Mouse (Mus musculus) ES-E14 (cell line): ENCODE results near the gene Ephb1. TPM values are rescaled to one million over a fixed set of nuclear protein-coding genes. Genes with fewer than 3 reads are reported as not detected.
A peak's percentile ranks its signal among the peaks of the same experiment; 100 is the strongest.

Source experiments
- DNase-seq: peaks from one replicate; pipeline ENCODE4 v3.0.0-alpha.2; 2013; ENCODE audit warnings: low read depth, low spot score
- H3K27ac ChIP-seq: 2 replicates; pipeline ENCODE4 v1.5.1; 2012; ENCODE audit warnings: low read depth, mild to moderate bottlenecking, low read length, moderate library complexity, mixed read lengths; ENCODE audit not compliant: poor library complexity, insufficient read depth, severe bottlenecking
- H3K36me3 ChIP-seq: 2 replicates; pipeline ENCODE4 v1.6.1; 2012; ENCODE audit warnings: mild to moderate bottlenecking, low read length, moderate library complexity, mixed read lengths; ENCODE audit not compliant: control insufficient read depth, poor library complexity, insufficient read depth, severe bottlenecking
- H3K4me1 ChIP-seq, 2 experiments: fragments of 150-350 bp in 1 of 2; sonication (generic) in 1 of 2; 2 replicates each; pipeline ENCODE4 v1.6.1; 2012; ENCODE audit warnings: low read length in 2 of 2, mild to moderate bottlenecking in 1 of 2, mixed read lengths in 1 of 2; ENCODE audit not compliant: control insufficient read depth in 2 of 2, insufficient read depth in 2 of 2, poor library complexity in 1 of 2
- H3K4me3 ChIP-seq, 2 experiments: fragments of 150-350 bp in 1 of 2; sonication (generic) in 1 of 2; 2 replicates each; pipeline ENCODE4 v1.5.1; 2012; ENCODE audit warnings: low read length in 2 of 2, low read depth in 1 of 2, mild to moderate bottlenecking in 1 of 2, mixed read lengths in 1 of 2; ENCODE audit not compliant: insufficient read depth in 1 of 2, poor library complexity in 1 of 2, severe bottlenecking in 1 of 2
- H3K9ac ChIP-seq: 2 replicates; pipeline ENCODE4 v1.6.1; 2012; ENCODE audit warnings: low read depth, mild to moderate bottlenecking, low read length, mixed read lengths; ENCODE audit not compliant: poor library complexity, insufficient read depth, severe bottlenecking
- H3K9me3 ChIP-seq: fragments of 150-350 bp; sonication (generic); 2 replicates; pipeline ENCODE4 v1.6.1; 2012; ENCODE audit warnings: low read depth, mild to moderate bottlenecking, low read length; ENCODE audit not compliant: control insufficient read depth, insufficient read depth
- CHD2 ChIP-seq: IDR thresholded peaks from 2 replicates; pipeline ENCODE4 v1.6.1; 2014; ENCODE audit warnings: mild to moderate bottlenecking, low read depth, low read length, inconsistent platforms
- HCFC1 ChIP-seq: IDR thresholded peaks from 2 replicates; pipeline ENCODE4 v1.6.1; 2012; ENCODE audit warnings: low read length, inconsistent platforms, borderline replicate concordance; ENCODE audit not compliant: insufficient read depth
- MAFK ChIP-seq: IDR thresholded peaks from 2 replicates; pipeline ENCODE4 v1.6.1; 2014; ENCODE audit warnings: mild to moderate bottlenecking, low read depth, low read length, inconsistent platforms; ENCODE audit not compliant: insufficient read depth
- ZC3H11A ChIP-seq: IDR thresholded peaks from 2 replicates; pipeline ENCODE4 v1.6.1; 2012; ENCODE audit warnings: low read depth, mild to moderate bottlenecking, inconsistent platforms, low read length, borderline replicate concordance
- ZNF384 ChIP-seq: IDR thresholded peaks from 2 replicates; pipeline ENCODE4 v1.6.1; 2012; ENCODE audit warnings: low read depth, low read length, inconsistent platforms
- in situ Hi-C, 2 experiments: fragments of 600-800 bp; cut with MboI; formaldehyde crosslinking; loops; one replicate each; pipeline ENCODE4 v1.15.1; 2025; ENCODE audit warnings: low sequenced_read_pairs in 2 of 2, inconsistent platforms in 1 of 2; ENCODE audit not compliant: unreplicated experiment in 2 of 2
- total RNA-seq: library from RNA; depleted of rRNA; stranded (reverse); fragments of 300-350 nt; gene quantifications from 2 replicates; pipeline ENCODE4 v1.2.3, GENCODE M21; 2012; rRNA removed

Gene Ephb1
- 0.27 and 0.32 TPM in 2 replicates for total RNA-seq

DNA sequence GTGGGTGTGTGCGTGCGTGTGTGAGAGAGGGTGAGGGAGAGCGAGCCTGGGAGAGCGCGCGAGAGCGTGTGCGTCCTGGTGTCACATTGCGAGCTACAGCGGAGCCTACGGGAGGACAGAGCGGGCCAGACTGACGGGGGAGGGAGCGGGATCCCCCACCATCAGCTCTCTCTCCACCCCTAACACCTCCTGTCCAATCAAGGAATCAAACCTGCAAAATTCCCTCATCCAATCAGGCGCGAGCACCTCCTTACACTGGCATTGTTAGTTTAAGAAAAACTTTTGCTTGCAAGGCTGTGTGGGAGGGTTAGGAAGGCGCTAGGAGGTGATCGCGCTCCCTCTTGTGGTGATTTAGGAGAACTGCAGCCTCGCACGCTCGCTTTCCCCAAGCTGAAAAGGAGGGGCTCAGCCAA is at the start of gene Ephb1:
Gene Ephb1 (minus strand): TSS at position 133 of the 413 bp plus-strand sequence.
- Histone ChIP-seq H3K36me3 (no peaks in the 10 kb centered on the region), H3K9me3 (no peaks in the 10 kb centered on the region), H3K9ac (peak within 1 kb of the TSS; percentile 51), H3K27ac (no peak within 1 kb of the TSS), H3K4me1 (no peaks in the 10 kb centered on the region), H3K4me3 (peak within 1 kb of the TSS; percentile 63 to 64)
- in situ Hi-C loops, result loop anchor here (25.0 kb wide), 1 partner anchor 1042 kb away; no protein-coding TSS in a partner anchor
- no peak for TF ChIP-seq CHD2
- no peak for TF ChIP-seq MAFK
- no peak; the same call in 1 of the 2 replicates for TF ChIP-seq HCFC1
- peak; percentile 99 for TF ChIP-seq ZC3H11A
- peak; percentile 87 for DNase-seq

- no peak overlapping the region for H3K9ac ChIP-seq
- TF ChIP-seq ZC3H11A, result no peak
- TF ChIP-seq ZNF384, result no peak
- no peak for TF ChIP-seq HCFC1
- no peak for TF ChIP-seq CHD2
- no peak for TF ChIP-seq MAFK
These were observed 48.9 kb upstream of the Ephb1 start for GRCm38 (mm10) chr9:102403086-102404021.

GRCm38 (mm10) chr9:102402671-102403070 is 48.2 kb upstream of the Ephb1 start:
- Histone ChIP-seq H3K4me3 (no peak overlapping the region), H3K4me1 (peaks cover 0 to 1% of the 10 kb centered on the region in 2 experiments; a peak in 1 of 4 replicates), H3K9ac (no peak overlapping the region), H3K27ac (no peak overlapping the region), H3K36me3 (no peaks in the 10 kb centered on the region), H3K9me3 (no peaks in the 10 kb centered on the region)
- TF ChIP-seq MAFK (no peak), ZNF384 (no peak), ZC3H11A (no peak), HCFC1 (no peak), CHD2 (no peak)
- no peak for DNase-seq
- in situ Hi-C loops, result no loop called here

More at GRCm38 (mm10) chr9:102403086-102404021, 48.9 kb upstream of the Ephb1 start:
- Histone ChIP-seq H3K9me3 (no peaks in the 10 kb centered on the region), H3K4me1 (peaks cover 0 to 1% of the 10 kb centered on the region in 2 experiments; a peak in 1 of 4 replicates), H3K4me3 (no peak overlapping the region), H3K27ac (no peak overlapping the region), H3K36me3 (no peaks in the 10 kb centered on the region)
- DNase-seq, result peak; percentile 53
- in situ Hi-C loops, result no loop called here

DNA sequence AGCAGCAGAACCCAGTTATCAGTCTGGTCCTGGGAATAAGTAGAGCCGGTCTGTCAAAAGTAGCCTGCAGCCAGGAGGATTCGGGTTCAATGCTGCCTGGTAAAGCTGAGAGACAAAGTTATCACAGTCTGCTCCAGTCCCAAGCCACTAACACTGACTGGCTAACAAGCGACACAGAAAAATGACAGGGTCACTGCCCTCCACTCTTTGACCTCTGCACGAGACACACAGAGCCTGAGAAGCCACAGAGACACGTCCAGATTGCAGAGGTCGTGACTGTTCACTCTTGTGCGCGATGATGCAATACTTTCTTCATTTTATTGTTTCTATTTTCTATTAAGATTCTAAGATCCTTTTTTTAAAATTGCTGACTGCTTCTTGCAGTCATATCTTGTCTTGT is 33.8 kb upstream of the Ephb1 start:
- H3K27ac ChIP-seq, result no peak overlapping the region
- H3K4me3 ChIP-seq, result no peak overlapping the region
- no peaks in the 10 kb centered on the region for H3K36me3 ChIP-seq
- H3K4me1 ChIP-seq, result no peaks in the 10 kb centered on the region
- TF ChIP-seq ZNF384 (no peak), ZC3H11A (no peak), MAFK (no peak), HCFC1 (no peak), CHD2 (no peak)
- in situ Hi-C loops, result no loop called here
- no peak for DNase-seq
- no peak overlapping the region for H3K9ac ChIP-seq
- H3K9me3 ChIP-seq, result no peaks in the 10 kb centered on the region
